ENCODE assay signal across 27 mouse cellular contexts in genomic region chr1:86147557-86147956, GRCm38 (mm10). TPM values are rescaled to one million over a fixed set of nuclear protein-coding genes. Genes with fewer than 3 reads are reported as not detected.
DNase-seq lines count a peak whose midpoint lies in the region; ATAC-seq lines count a peak whose summit lies in the region.
"Had no signal": no experiment of that assay in that cellular context is flagged by ENCODE, and none has a peak within 500 bp of the region (broad histone marks: within the 10 kb centered on the region; RNA-seq: fewer than 3 reads in every experiment).

No protein-coding gene starts in this region.

- H3K4me1 ChIP-seq in intestine, embryonic 15.5 days (replicated peaks) = no peaks in the 10 kb centered on the region
- H3K4me1 ChIP-seq: embryonic facial prominence, embryonic 15.5 days; forebrain, embryonic 12.5 days; hindbrain, embryonic 12.5 days; lung, embryonic 15.5 days; neural tube, embryonic 12.5 days; stomach, embryonic 15.5 days had no signal

- H3K4me2 ChIP-seq in intestine, embryonic 15.5 days (replicated peaks) = no peak overlapping the region
- H3K4me2 ChIP-seq: embryonic facial prominence, embryonic 15.5 days; forebrain, embryonic 12.5 days; heart, embryonic 15.5 days; hindbrain, embryonic 12.5 days; lung, embryonic 15.5 days; neural tube, embryonic 12.5 days; stomach, embryonic 15.5 days had no signal

- WGBS in intestine, embryonic 15.5 days = 66% methylated on average over 5 of the region's 5 CpGs

- no peak overlapping the region for H3K9ac ChIP-seq in intestine, embryonic 15.5 days
- H3K9ac ChIP-seq: embryonic facial prominence, embryonic 15.5 days; forebrain, embryonic 12.5 days; heart, embryonic 15.5 days; hindbrain, embryonic 12.5 days; lung, embryonic 15.5 days; neural tube, embryonic 12.5 days; stomach, embryonic 15.5 days had no signal

- H3K36me3 ChIP-seq in intestine, embryonic 15.5 days = no peaks in the 10 kb centered on the region
- H3K36me3 ChIP-seq: embryonic facial prominence, embryonic 15.5 days; heart, embryonic 15.5 days; lung, embryonic 15.5 days; stomach, embryonic 15.5 days had no signal

- no peak overlapping the region for H3K27ac ChIP-seq in intestine, embryonic 15.5 days
- H3K27ac ChIP-seq: embryonic facial prominence, embryonic 15.5 days; forebrain, embryonic 12.5 days; heart, adult 2 months; heart, embryonic 15.5 days; hindbrain, embryonic 12.5 days; lung, embryonic 15.5 days; neural tube, embryonic 12.5 days; stomach, embryonic 15.5 days had no signal

- H3K27me3 ChIP-seq in intestine, embryonic 15.5 days (replicated peaks) = no peaks in the 10 kb centered on the region
- H3K27me3 ChIP-seq: embryonic facial prominence, embryonic 15.5 days; forebrain, embryonic 12.5 days; heart, embryonic 15.5 days; hindbrain, embryonic 12.5 days; lung, embryonic 15.5 days; neural tube, embryonic 12.5 days; stomach, embryonic 15.5 days had no signal

- no peaks in the 10 kb centered on the region for H3K9me3 ChIP-seq in intestine, embryonic 15.5 days
- H3K9me3 ChIP-seq: embryonic facial prominence, embryonic 15.5 days; forebrain, embryonic 12.5 days; G1E; heart, embryonic 15.5 days; hindbrain, embryonic 12.5 days; lung, embryonic 15.5 days; neural tube, embryonic 12.5 days; stomach, embryonic 15.5 days had no signal

- DNase-seq in heart, adult 18-20 months = peak; percentile 14 to 20
- no peak for DNase-seq in heart, postnatal 4 days
- DNase-seq in 416B (ENCODE audit: low read depth) = peak; percentile 90
- peak; percentile 79 for DNase-seq in adrenal gland, adult 2 months
- DNase-seq in natural killer cell, adult 2 months (ENCODE audit: low spot score in 2 of 2) = no peak
- no peak for DNase-seq in thymus, postnatal 0 days (ENCODE audit: low spot score)
- DNase-seq: cerebellum, adult 18-20 months; heart, adult 2 months; left cerebral cortex, postnatal 4 days; spleen, adult 18-20 months; thymus, adult 2 months had no signal

- ATAC-seq in common myeloid progenitor, adult 5-6 weeks (replicated peaks; ENCODE audit: low read depth, poor library complexity, severe bottlenecking) = peak; percentile 64
- no peak for ATAC-seq in intestine, embryonic 15.5 days
- ATAC-seq: CD4-positive, CD25-positive, alpha-beta regulatory T cell, adult 4 months had no signal

- no peak overlapping the region for H3K4me3 ChIP-seq in intestine, embryonic 15.5 days (replicated peaks)
- H3K4me3 ChIP-seq: embryonic facial prominence, embryonic 15.5 days; forebrain, embryonic 12.5 days; heart, adult 2 months; heart, embryonic 15.5 days; hindbrain, embryonic 12.5 days; lung, embryonic 15.5 days; neural tube, embryonic 12.5 days; stomach, embryonic 15.5 days had no signal

RNA-seq across cellular contexts. Expression of gene Armc9, which starts 7.0 kb away (rescaled TPM):
- total RNA-seq in heart, adult 18-20 months (2021) = 1 to 10 TPM; 3.1 to 3.5 TPM
- total RNA-seq in heart, postnatal 4 days (2021) = 1 to 10 TPM; 5.6 to 6.0 TPM
- 10 to 100 TPM in 1 of 2 experiments, 1 to 10 TPM in 1; 8.1 to 10.9 TPM for total RNA-seq in adrenal gland, adult 2 months (2021)
- 2.8 and 3.6 TPM in 2 replicates for polyA plus RNA-seq in adrenal gland, adult 2 months (2012; rRNA removed)
- 10.6 and 20.7 TPM in 2 replicates for total RNA-seq in common myeloid progenitor, adult 5-6 weeks (2017)
- polyA plus RNA-seq in intestine, embryonic 15.5 days (2015; fragmentation: Nextera tagmentation; extraction: Ambion mirVana) = 16.4 and 17.3 TPM in 2 replicates
- 9.7 and 10.3 TPM in 2 replicates for polyA plus RNA-seq in thymus, postnatal 0 days (2015; fragmentation: Nextera tagmentation; extraction: Ambion mirVana)

RNA-seq across cellular contexts. Expression of gene Gm21972, which starts 14.1 kb away (rescaled TPM):
- 1 to 10 TPM in 1 of 2 experiments, not detected in 1; 2.0 TPM for total RNA-seq in heart, adult 18-20 months (2021)
- total RNA-seq in heart, postnatal 4 days (2021) = 1 to 10 TPM; 1.2 to 1.4 TPM
- total RNA-seq in adrenal gland, adult 2 months (2021) = 1 to 10 TPM; 6.9 to 9.4 TPM
- 0.30 TPM in 1 of 2 replicates, not detected in the other for polyA plus RNA-seq in adrenal gland, adult 2 months (2012; rRNA removed)
- total RNA-seq in common myeloid progenitor, adult 5-6 weeks (2017) = 1.7 and 10.6 TPM in 2 replicates
- polyA plus RNA-seq in intestine, embryonic 15.5 days (2015; fragmentation: Nextera tagmentation; extraction: Ambion mirVana) = not detected in 2 replicates
- 0.34 and 0.45 TPM in 2 replicates for polyA plus RNA-seq in thymus, postnatal 0 days (2015; fragmentation: Nextera tagmentation; extraction: Ambion mirVana)
- total RNA-seq: liver, adult 2 months had no signal
- polyA plus RNA-seq: CD4-positive, CD25-positive, alpha-beta regulatory T cell, adult 4 months; embryonic facial prominence, embryonic 15.5 days; heart, adult 2 months; liver, adult 2 months; neural tube, embryonic 12.5 days; stomach, embryonic 15.5 days; thymus, adult 2 months had no signal

RNA-seq across cellular contexts. Expression of gene Htr2b, which starts 35.8 kb away (rescaled TPM):
- under 1 TPM; 0.32 to 0.49 TPM for total RNA-seq in heart, adult 18-20 months (2021)
- total RNA-seq in heart, postnatal 4 days (2021) = not detected
- under 1 TPM; 0.14 TPM for total RNA-seq in adrenal gland, adult 2 months (2021)
- polyA plus RNA-seq in adrenal gland, adult 2 months (2012; rRNA removed) = 0.25 TPM in 1 of 2 replicates, not detected in the other
- 0.09 TPM in 1 of 2 replicates, not detected in the other for total RNA-seq in common myeloid progenitor, adult 5-6 weeks (2017)
- 2.0 and 2.3 TPM in 2 replicates for polyA plus RNA-seq in intestine, embryonic 15.5 days (2015; fragmentation: Nextera tagmentation; extraction: Ambion mirVana)
- polyA plus RNA-seq in thymus, postnatal 0 days (2015; fragmentation: Nextera tagmentation; extraction: Ambion mirVana) = 0.13 and 0.19 TPM in 2 replicates
- total RNA-seq: layer of hippocampus, adult 18-20 months; left cerebral cortex, adult 18-20 months; left cerebral cortex, postnatal 4 days; liver, adult 2 months; midbrain, postnatal 0 days had no signal
- polyA plus RNA-seq: brain, embryonic 14.5 days; G1E; liver, adult 2 months had no signal

Comparison
In these comparisons a context has a peak if more than half of its experiments do, and no peak if none do; other contexts are left out.
1. DNase-seq: peak in heart, adult 18-20 months (2 of 2), 416B (single experiment) and adrenal gland, adult 2 months (single experiment); none in heart, postnatal 4 days (single experiment), natural killer cell, adult 2 months (0 of 2) and thymus, postnatal 0 days (single experiment).